Mouse (Mus musculus) urinary bladder, postnatal 36 days (tissue): ENCODE measurements around the gene Mmd.

ENCODE experiments used
- DNase-seq, 2 experiments: peaks; one replicate each; pipeline ENCODE4 v3.0.0; 2022; ENCODE audit warnings: low spot score in 2 of 2, mixed read lengths in 1 of 2

Mmd gene

GRCm38 (mm10) chr11:90283601-90284000 is 34.3 kb downstream of the Mmd start:
- DNase-seq, result no peak

- no peak for DNase-seq
Measured at GRCm38 (mm10) chr11:90284079-90284478, 34.8 kb downstream of the Mmd start.

- DNase-seq, result no peak
Measured at GRCm38 (mm10) chr11:90284623-90285022, 35.4 kb downstream of the Mmd start.

DNA sequence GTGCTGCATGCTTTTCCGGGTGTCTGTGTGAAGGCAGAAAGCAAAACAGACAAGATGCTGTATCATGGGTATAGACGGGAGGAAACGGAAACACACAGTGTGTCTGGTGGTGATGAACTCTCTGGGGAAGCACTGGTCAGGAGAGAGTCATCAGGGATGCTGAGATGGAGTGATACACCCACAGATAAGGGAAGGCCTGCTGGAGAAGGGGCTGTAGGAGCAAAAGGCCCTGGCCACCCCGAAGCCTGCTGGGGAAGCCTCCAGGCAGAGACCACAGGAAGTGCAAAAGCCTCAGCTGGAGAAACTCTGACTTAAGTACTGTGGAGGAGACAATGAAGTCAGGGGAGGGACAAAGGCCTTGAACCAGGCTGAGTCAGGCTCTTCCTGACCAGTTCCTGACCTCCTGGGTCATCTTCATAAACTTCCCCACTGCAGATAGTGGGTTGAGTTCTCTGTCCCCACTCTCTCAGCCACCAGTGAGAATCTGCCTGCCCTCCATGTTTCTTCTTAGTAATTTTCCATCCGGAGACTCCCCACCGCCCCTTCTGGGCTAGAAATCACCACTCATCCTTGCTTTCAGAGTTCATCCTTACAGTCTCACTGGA is 37.4 kb downstream of the Mmd start:
- DNase-seq, result no peak

DNA sequence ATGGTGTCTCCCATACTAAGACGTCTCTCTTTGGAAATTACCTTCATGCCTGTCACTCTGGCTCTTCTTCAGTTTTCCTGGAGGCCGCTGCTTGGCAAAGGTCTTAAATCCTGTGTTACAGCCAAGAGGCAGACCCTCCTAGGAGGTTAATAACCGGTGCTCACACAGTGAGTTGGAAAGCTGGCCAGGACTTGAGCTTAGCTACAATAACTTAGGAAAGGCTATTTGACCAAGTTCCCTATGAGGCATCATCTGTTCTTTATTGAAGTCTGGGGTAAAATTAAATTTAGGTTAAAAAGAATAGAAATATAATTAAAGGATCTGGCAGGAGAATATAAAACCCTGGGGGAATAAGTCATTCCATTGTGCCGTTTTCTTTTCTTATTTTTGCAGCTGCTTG is 41.9 kb downstream of the Mmd start:
- DNase-seq, result no peak

DNA sequence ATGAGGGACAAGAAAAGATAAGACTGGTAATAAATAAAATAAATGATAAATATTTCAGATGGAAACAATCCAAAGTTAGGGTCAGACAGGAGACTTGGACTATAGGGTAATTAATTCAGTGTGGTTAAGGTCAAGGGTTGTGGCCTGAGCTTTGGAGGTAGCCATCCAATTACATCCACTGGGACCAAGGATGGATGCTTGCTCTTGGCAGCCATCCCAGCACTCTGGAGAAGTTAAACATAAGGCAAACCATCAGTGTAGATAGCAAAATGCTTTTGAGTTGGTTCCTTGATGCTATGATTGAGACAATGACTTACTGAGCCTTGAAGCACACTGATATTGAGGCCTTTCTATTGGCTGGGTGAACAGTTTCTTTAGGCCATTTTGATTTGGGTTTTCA is 43.5 kb downstream of the Mmd start:
- no peak for DNase-seq

DNA sequence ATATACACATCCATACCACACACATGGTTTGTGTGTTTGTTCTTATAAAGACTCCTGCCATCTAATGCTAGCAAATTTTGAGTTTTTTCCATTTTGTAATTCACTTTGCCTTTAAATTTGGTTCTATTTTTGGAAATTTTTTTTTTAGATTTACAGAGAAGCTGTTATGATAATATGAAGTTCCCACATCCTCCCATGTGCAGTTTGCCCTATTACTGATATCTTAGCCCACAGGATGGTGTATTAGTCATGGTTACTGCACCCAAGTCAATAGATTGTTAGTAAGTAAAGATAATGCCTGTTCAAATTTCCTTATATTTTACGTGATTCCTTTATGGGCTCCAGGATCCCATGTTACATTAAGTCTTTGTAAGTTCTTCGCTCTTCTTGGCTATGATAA is 45.4 kb downstream of the Mmd start:
- no peak for DNase-seq

- DNase-seq, result no peak
Measured at GRCm38 (mm10) chr11:90306067-90306466, 56.8 kb downstream of the Mmd start.

DNA sequence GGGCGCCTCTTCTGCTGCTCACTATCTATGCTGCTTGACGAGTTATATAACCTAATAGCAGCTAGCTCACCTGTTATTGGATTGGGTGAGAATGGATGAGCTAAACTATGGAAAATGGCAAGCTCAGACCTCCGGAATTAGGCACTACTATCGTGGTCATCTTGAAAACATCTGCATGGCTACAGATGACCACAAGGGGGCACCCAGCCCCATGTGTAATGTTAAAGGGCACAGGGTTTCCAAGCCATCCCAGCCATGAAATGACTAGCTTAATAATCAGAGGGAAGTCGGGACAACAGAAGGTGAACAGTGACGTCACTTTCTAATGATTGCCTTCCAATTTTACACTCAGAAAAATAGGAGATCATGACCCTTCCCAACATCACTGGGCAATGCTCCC is 57.7 kb downstream of the Mmd start:
- DNase-seq, result peak in 1 of 2 experiments; percentile 47

GRCm38 (mm10) chr11:90314606-90315005 is 65.3 kb downstream of the Mmd start:
- no peak for DNase-seq

DNA sequence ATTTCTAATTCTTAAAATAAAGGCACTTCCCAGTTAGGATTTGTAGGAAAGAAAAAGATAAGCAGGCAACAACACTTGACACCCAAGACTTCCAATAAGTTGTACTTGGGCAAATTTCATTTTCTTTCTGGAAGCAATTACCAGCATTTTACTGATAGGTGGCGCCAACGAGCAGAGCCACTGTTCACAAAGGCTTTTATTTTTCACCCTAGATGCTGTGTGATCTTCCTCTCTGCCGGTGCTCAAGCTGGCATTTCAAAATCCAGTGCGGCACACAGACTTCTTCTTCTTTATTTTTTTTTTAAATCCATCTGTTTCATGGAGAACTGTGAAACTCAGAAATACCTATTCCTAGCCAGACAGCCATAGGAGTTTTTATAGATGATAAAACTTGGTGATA is 68.2 kb downstream of the Mmd start:
- peak in 1 of 2 experiments; percentile 48 for DNase-seq

GRCm38 (mm10) chr11:90320922-90321321 is 71.7 kb downstream of the Mmd start:
- no peak for DNase-seq

DNA sequence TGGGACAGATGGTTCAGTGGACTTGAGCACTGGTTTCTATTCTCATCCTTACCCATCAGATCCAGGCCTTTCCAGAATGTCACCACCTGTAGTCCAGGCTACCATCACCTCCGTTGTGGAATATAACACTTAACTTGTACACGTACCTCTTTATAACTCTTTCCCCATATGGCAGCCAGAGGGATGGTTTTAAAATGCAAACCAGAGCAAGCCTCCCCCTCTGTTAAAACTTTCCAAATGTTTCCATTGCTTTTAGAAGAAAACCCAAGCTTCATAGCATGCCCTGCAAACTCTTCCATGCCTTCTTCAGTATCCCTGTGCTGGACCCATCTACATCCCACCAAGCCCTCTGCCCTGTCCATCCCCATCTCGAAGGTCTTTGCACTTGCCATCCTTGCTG is 75.3 kb downstream of the Mmd start:
- DNase-seq, result no peak

- no peak for DNase-seq
Measured at GRCm38 (mm10) chr11:90326146-90326545, 76.9 kb downstream of the Mmd start.

DNA sequence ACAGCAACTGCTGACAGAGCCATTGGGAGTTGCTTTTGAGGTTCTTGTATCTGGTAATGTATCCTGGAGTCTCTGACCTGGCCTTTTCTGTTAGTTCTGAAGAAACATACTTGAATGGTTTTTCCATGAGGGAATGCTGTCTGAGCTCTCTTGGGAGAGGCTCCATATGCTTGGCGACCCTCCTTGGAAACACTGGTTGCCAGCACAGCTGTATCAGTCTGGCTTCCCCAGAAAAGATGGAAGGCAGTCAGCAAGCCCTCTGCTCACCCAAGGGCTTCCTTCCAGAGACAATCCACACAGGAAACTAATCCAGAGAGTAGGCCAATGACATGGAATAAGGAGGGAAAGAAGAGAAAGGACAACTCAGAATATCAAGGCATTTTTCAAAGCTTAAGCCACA is 77.6 kb downstream of the Mmd start:
- DNase-seq, result no peak
